Mouse (Mus musculus): ENCODE measurements around the gene C2cd2. TPM values are rescaled to one million over a fixed set of nuclear protein-coding genes. Genes with fewer than 3 reads are reported as not detected.
A peak's percentile ranks its signal among the peaks of the same experiment; 100 is the strongest.

C2cd2 gene
- total and polyA plus RNA-seq, 3 experiments, result 7.7 to 14.5 (median 11.2) TPM

DNA sequence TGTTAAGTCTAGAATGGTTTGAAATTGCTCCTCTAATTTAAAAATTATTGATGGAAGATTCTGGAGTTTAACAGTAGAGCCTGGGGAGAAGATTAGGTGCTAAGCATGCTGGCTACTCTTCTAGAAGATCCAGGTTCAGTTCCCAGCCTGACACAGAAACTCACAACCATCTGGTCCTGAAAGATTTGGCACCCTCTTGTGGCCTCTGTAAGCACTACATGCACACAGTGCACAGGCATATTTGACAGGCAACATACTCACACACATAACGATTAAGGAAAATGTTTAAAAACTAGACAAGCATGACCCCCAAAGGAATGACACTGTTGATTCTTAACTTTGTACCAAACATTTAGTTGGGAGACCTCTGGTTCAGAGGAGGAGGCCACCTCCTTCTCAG is 83.3 kb downstream of the C2cd2 start:
- peaks cover 23 to 45% of the 10 kb centered on the region in 2 experiments for H3K4me1 ChIP-seq (ENCODE audit: control insufficient read depth in 1 of 2, insufficient read depth in 2 of 2)
- H3K27ac ChIP-seq (ENCODE audit: insufficient read depth, low read depth), result no peak overlapping the region
- in situ Hi-C loops (cut with MboI; ENCODE audit: low pct_ligation_motif_present, low pct_unique_long_range_greater_than_20kb, low sequenced_read_pairs) (no loop called here), dilution Hi-C loops (cut with MboI; ENCODE audit: extremely low pct_ligation_motif_present, extremely low pct_unique_long_range_greater_than_20kb, low sequenced_read_pairs) (no loop called here)
- TF ChIP-seq MYC (IDR thresholded peaks at IDR 0.05; ENCODE audit: low read depth, low read length) (peak; percentile 52; the same call in 1 of the 2 replicates), ZC3H11A (IDR thresholded peaks at IDR 0.05; ENCODE audit: low read depth, low read length) (peak; percentile 89), SMC3 (IDR thresholded peaks at IDR 0.05; ENCODE audit: low read depth, low read length) (peak; percentile 98), HCFC1 (IDR thresholded peaks at IDR 0.05; ENCODE audit: low read depth, low read length) (no peak), E2F4 (IDR thresholded peaks at IDR 0.05; ENCODE audit: insufficient replicate concordance, low read depth, low read length) (no peak), CTCF (conservative IDR thresholded peaks at IDR 0.05 in 1 of 2, IDR thresholded peaks at IDR 0.05 in 1 of 2; ENCODE audit: low read depth in 2 of 2, low read length in 2 of 2) (peak; percentile 98 to 99), ZNF384 (IDR thresholded peaks at IDR 0.05; ENCODE audit: low read depth, low read length) (no peak), UBTF (IDR thresholded peaks at IDR 0.05; ENCODE audit: low read depth, low read length) (no peak), MXI1 (IDR thresholded peaks at IDR 0.05; ENCODE audit: low read depth, low read length) (no peak), EP300 (IDR thresholded peaks at IDR 0.05; ENCODE audit: low read length) (no peak), MAFK (IDR thresholded peaks at IDR 0.05; ENCODE audit: insufficient replicate concordance, low read length) (no peak), JUND (conservative IDR thresholded peaks at IDR 0.05; ENCODE audit: low read depth, low read length) (no peak), RAD21 (IDR thresholded peaks at IDR 0.05; ENCODE audit: low read depth, low read length) (peak; percentile 99), GABPA (IDR thresholded peaks at IDR 0.05; ENCODE audit: insufficient replicate concordance, low read depth, low read length) (no peak), USF2 (conservative IDR thresholded peaks at IDR 0.05; ENCODE audit: low read depth, low read length) (no peak; the same call in 1 of the 2 replicates), RCOR1 (conservative IDR thresholded peaks at IDR 0.05; ENCODE audit: low read depth, low read length) (no peak), POLR2AphosphoS2 (IDR thresholded peaks at IDR 0.05; ENCODE audit: low read depth, low read length) (no peak), IRF4 (IDR thresholded peaks at IDR 0.05; ENCODE audit: low read depth, low read length) (0 out of 2 replicates have a peak, but pooled peaks have one; percentile 40), ZMIZ1 (IDR thresholded peaks at IDR 0.05; ENCODE audit: low read depth, low read length) (no peak)
- no peaks in the 10 kb centered on the region for H3K79me2 ChIP-seq (replicated peaks; ENCODE audit: control insufficient read depth, extremely low read depth, insufficient read depth, poor library complexity, severe bottlenecking)
- peak; percentile 85 for DNase-seq (ENCODE audit: extremely low read depth)
- no peak overlapping the region for H3K4me3 ChIP-seq (replicated peaks in 1 of 3; ENCODE audit: low read depth in 2 of 3, low read length in 2 of 3, poor library complexity in 1 of 3)
- no peak overlapping the region for H3K9ac ChIP-seq (ENCODE audit: insufficient read depth, low read depth)
- H3K4me2 ChIP-seq (ENCODE audit: insufficient read depth, low read depth, poor library complexity, severe bottlenecking), result no peak overlapping the region
- H3K36me3 ChIP-seq (replicated peaks in 1 of 2; ENCODE audit: control insufficient read depth in 1 of 2, insufficient read depth in 1 of 2, low read length in 1 of 2), result peaks cover 0 to 2% of the 10 kb centered on the region in 2 experiments
- H3K9me3 ChIP-seq (replicated peaks; ENCODE audit: low read length), result no peaks in the 10 kb centered on the region
- H3K27me3 ChIP-seq (replicated peaks), result no peaks in the 10 kb centered on the region

DNA sequence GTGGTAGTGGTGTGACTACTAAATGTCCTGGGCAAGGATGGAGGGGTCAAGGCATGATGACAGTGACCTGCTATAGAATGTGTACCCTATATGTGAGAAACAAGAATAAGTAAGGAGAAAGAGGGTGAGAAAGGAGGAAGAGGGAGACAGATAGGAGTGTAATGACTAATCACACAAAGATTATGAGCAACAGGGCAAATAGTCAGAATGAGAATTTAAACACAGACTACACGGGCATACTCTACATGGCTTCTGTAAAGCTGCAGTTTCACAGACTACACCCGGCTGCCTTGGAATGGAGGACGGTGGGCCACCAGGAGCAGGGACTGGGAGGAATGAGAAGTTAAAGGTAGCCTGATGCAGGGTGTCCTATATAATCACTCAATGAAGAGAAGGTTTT is 84.9 kb downstream of the C2cd2 start:
- DNase-seq (ENCODE audit: extremely low read depth), result no peak
- no peaks in the 10 kb centered on the region for H3K79me2 ChIP-seq (replicated peaks; ENCODE audit: control insufficient read depth, extremely low read depth, insufficient read depth, poor library complexity, severe bottlenecking)
- no peak overlapping the region for H3K4me2 ChIP-seq (ENCODE audit: insufficient read depth, low read depth, poor library complexity, severe bottlenecking)
- H3K9ac ChIP-seq (ENCODE audit: insufficient read depth, low read depth), result no peak overlapping the region
- in situ Hi-C loops (cut with MboI; ENCODE audit: low pct_ligation_motif_present, low pct_unique_long_range_greater_than_20kb, low sequenced_read_pairs), result no loop called here
- peaks cover 0 to 12% of the 10 kb centered on the region in 2 experiments for H3K36me3 ChIP-seq (replicated peaks in 1 of 2; ENCODE audit: control insufficient read depth in 1 of 2, insufficient read depth in 1 of 2, low read length in 1 of 2)
- no peak overlapping the region for H3K4me3 ChIP-seq (replicated peaks in 1 of 3; ENCODE audit: low read depth in 2 of 3, low read length in 2 of 3, poor library complexity in 1 of 3)
- no peaks in the 10 kb centered on the region for H3K27me3 ChIP-seq (replicated peaks)
- peaks cover 31 to 54% of the 10 kb centered on the region in 2 experiments for H3K4me1 ChIP-seq (ENCODE audit: control insufficient read depth in 1 of 2, insufficient read depth in 2 of 2)
- dilution Hi-C loops (cut with MboI; ENCODE audit: extremely low pct_ligation_motif_present, extremely low pct_unique_long_range_greater_than_20kb, low sequenced_read_pairs), result no loop called here
- H3K9me3 ChIP-seq (replicated peaks; ENCODE audit: low read length), result peaks cover 4% of the 10 kb centered on the region
- H3K27ac ChIP-seq (ENCODE audit: insufficient read depth, low read depth), result no peak overlapping the region
- TF ChIP-seq TCF12 (IDR thresholded peaks at IDR 0.05; ENCODE audit: low read depth, low read length), result no peak
- TF ChIP-seq ZC3H11A (IDR thresholded peaks at IDR 0.05; ENCODE audit: low read depth, low read length), result no peak
- TF ChIP-seq CTCF (conservative IDR thresholded peaks at IDR 0.05 in 1 of 2, IDR thresholded peaks at IDR 0.05 in 1 of 2; ENCODE audit: low read depth in 2 of 2, low read length in 2 of 2), result no peak
- no peak for TF ChIP-seq E2F4 (IDR thresholded peaks at IDR 0.05; ENCODE audit: insufficient replicate concordance, low read depth, low read length)
- TF ChIP-seq JUN (IDR thresholded peaks at IDR 0.05; ENCODE audit: insufficient read depth, low read depth, low read length), result peak; percentile 70; the same call in 1 of the 2 replicates
- TF ChIP-seq ZNF384 (IDR thresholded peaks at IDR 0.05; ENCODE audit: low read depth, low read length), result no peak
- no peak for TF ChIP-seq TBP (conservative IDR thresholded peaks at IDR 0.05; ENCODE audit: low read depth, low read length)
- no peak for TF ChIP-seq NRF1 (IDR thresholded peaks at IDR 0.05; ENCODE audit: low read depth, low read length)
- TF ChIP-seq MEF2A (IDR thresholded peaks at IDR 0.05; ENCODE audit: borderline replicate concordance, low read depth, low read length), result no peak
- TF ChIP-seq ZKSCAN1 (IDR thresholded peaks at IDR 0.05; ENCODE audit: borderline replicate concordance, low read depth, low read length), result no peak
- TF ChIP-seq UBTF (IDR thresholded peaks at IDR 0.05; ENCODE audit: low read depth, low read length), result no peak
- no peak for TF ChIP-seq SIN3A (IDR thresholded peaks at IDR 0.05; ENCODE audit: low read length)
- TF ChIP-seq ELF1 (IDR thresholded peaks at IDR 0.05; ENCODE audit: low read depth, low read length), result no peak
- TF ChIP-seq KAT2A (IDR thresholded peaks at IDR 0.05; ENCODE audit: insufficient replicate concordance, low read length), result no peak
- peak; percentile 93 for TF ChIP-seq IRF4 (IDR thresholded peaks at IDR 0.05; ENCODE audit: low read depth, low read length)
- no peak for TF ChIP-seq PAX5 (IDR thresholded peaks at IDR 0.05; ENCODE audit: low read length)
- TF ChIP-seq RCOR1 (conservative IDR thresholded peaks at IDR 0.05; ENCODE audit: low read depth, low read length), result peak; percentile 53; the same call in 1 of the 2 replicates
- peak; percentile 10; the same call in 1 of the 2 replicates for TF ChIP-seq ETS1 (conservative IDR thresholded peaks at IDR 0.05; ENCODE audit: low read depth, low read length)
- TF ChIP-seq POLR2A (IDR thresholded peaks at IDR 0.05; ENCODE audit: low read depth, low read length), result no peak
- TF ChIP-seq MXI1 (IDR thresholded peaks at IDR 0.05; ENCODE audit: low read depth, low read length), result peak; percentile 51; the same call in 1 of the 2 replicates

Data from CH12.LX (cell line).